Mouse (Mus musculus): ENCODE measurements around the gene Kctd2. TPM values are rescaled to one million over a fixed set of nuclear protein-coding genes. Genes with fewer than 3 reads are reported as not detected.

Kctd2 gene
- polyA plus RNA-seq, 1 experiment from 2014 or later = 5.4 TPM

GRCm38 (mm10) chr11:115398085-115398484, 21.8 kb upstream of the Kctd2 start:
- no peak overlapping the region for H3K4me3 ChIP-seq (ENCODE audit: low read depth, low read length)
- no peak overlapping the region for H3K4me2 ChIP-seq (ENCODE audit: low read depth, low read length)
- peaks cover 1% of the 10 kb centered on the region; the same call in 1 of the 2 replicates for H3K4me1 ChIP-seq (ENCODE audit: insufficient read depth)
- no peaks in the 10 kb centered on the region for H3K27me3 ChIP-seq (ENCODE audit: insufficient read depth, low read length)
- H3K27ac ChIP-seq (ENCODE audit: low read depth) = no peak overlapping the region
- DNase-seq = no peak
- no peaks in the 10 kb centered on the region for H3K9me3 ChIP-seq (ENCODE audit: low read length)
- no peak for TF ChIP-seq CTCF (IDR thresholded peaks at IDR 0.05; ENCODE audit: low read depth)
- no peak for TF ChIP-seq EP300 (IDR thresholded peaks at IDR 0.05; ENCODE audit: low read depth)
- ATAC-seq = no peak
- no peak overlapping the region for H3K9ac ChIP-seq (replicated peaks)
- 51% methylated on average over 7 of the region's 7 CpGs for WGBS (ENCODE audit: insufficient replicate concordance)
- H3K36me3 ChIP-seq (replicated peaks; ENCODE audit: insufficient read depth, low read length) = no peaks in the 10 kb centered on the region; the same call in 1 of the 2 replicates

GRCm38 (mm10) chr11:115400126-115400525, 19.8 kb upstream of the Kctd2 start:
- Histone ChIP-seq H3K4me2 (ENCODE audit: low read depth, low read length) (no peak overlapping the region), H3K9me3 (ENCODE audit: low read length) (no peaks in the 10 kb centered on the region), H3K9ac (replicated peaks) (no peak overlapping the region), H3K27ac (ENCODE audit: low read depth) (no peak overlapping the region), H3K4me3 (ENCODE audit: low read depth, low read length) (no peak overlapping the region), H3K27me3 (ENCODE audit: insufficient read depth, low read length) (no peaks in the 10 kb centered on the region), H3K36me3 (replicated peaks; ENCODE audit: insufficient read depth, low read length) (no peaks in the 10 kb centered on the region), H3K4me1 (ENCODE audit: insufficient read depth) (peaks cover 15% of the 10 kb centered on the region)
- WGBS (ENCODE audit: insufficient replicate concordance) = 67% methylated on average over 3 of the region's 3 CpGs
- DNase-seq = no peak
- ATAC-seq = no peak
- TF ChIP-seq EP300 (IDR thresholded peaks at IDR 0.05; ENCODE audit: low read depth) (no peak), CTCF (IDR thresholded peaks at IDR 0.05; ENCODE audit: low read depth) (no peak)

GRCm38 (mm10) chr11:115400630-115401391, 19.1 kb upstream of the Kctd2 start:
- H3K27ac ChIP-seq (ENCODE audit: low read depth) = no peak overlapping the region
- no peak overlapping the region for H3K9ac ChIP-seq (replicated peaks)
- TF ChIP-seq EP300 (IDR thresholded peaks at IDR 0.05; ENCODE audit: low read depth) (no peak), CTCF (IDR thresholded peaks at IDR 0.05; ENCODE audit: low read depth) (no peak)
- no peak overlapping the region for H3K4me3 ChIP-seq (ENCODE audit: low read depth, low read length)
- WGBS (ENCODE audit: insufficient replicate concordance) = 56% methylated on average over 11 of the region's 11 CpGs
- H3K4me2 ChIP-seq (ENCODE audit: low read depth, low read length) = no peak overlapping the region
- peaks cover 15% of the 10 kb centered on the region for H3K4me1 ChIP-seq (ENCODE audit: insufficient read depth)
- ATAC-seq (no peak), DNase-seq (no peak)
- no peaks in the 10 kb centered on the region for H3K9me3 ChIP-seq (ENCODE audit: low read length)
- no peaks in the 10 kb centered on the region for H3K27me3 ChIP-seq (ENCODE audit: insufficient read depth, low read length)
- no peaks in the 10 kb centered on the region for H3K36me3 ChIP-seq (replicated peaks; ENCODE audit: insufficient read depth, low read length)

GRCm38 (mm10) chr11:115403338-115404124, 16.4 kb upstream of the Kctd2 start, which contains the start of gene Mrpl58:
Gene Mrpl58, plus strand, starts transcription at chr11:115403752.
- 4% methylated on average over 50 of the region's 50 CpGs for WGBS (ENCODE audit: insufficient replicate concordance)

GRCm38 (mm10) chr11:115405723-115406122, 14.2 kb upstream of the Kctd2 start:
- H3K27me3 ChIP-seq (ENCODE audit: insufficient read depth, low read length) = no peaks in the 10 kb centered on the region
- TF ChIP-seq CTCF (IDR thresholded peaks at IDR 0.05; ENCODE audit: low read depth) = no peak
- no peak for TF ChIP-seq EP300 (IDR thresholded peaks at IDR 0.05; ENCODE audit: low read depth)
- no peak overlapping the region for H3K4me3 ChIP-seq (ENCODE audit: low read depth, low read length)
- DNase-seq (no peak), ATAC-seq (no peak)
- peaks cover 8% of the 10 kb centered on the region for H3K36me3 ChIP-seq (replicated peaks; ENCODE audit: insufficient read depth, low read length)
- H3K9me3 ChIP-seq (ENCODE audit: low read length) = no peaks in the 10 kb centered on the region
- no peak overlapping the region for H3K27ac ChIP-seq (ENCODE audit: low read depth)
- H3K9ac ChIP-seq (replicated peaks) = no peak overlapping the region
- WGBS (ENCODE audit: insufficient replicate concordance) = 89% methylated on average over 6 of the region's 6 CpGs
- H3K4me2 ChIP-seq (ENCODE audit: low read depth, low read length) = no peak overlapping the region
- peaks cover 19% of the 10 kb centered on the region for H3K4me1 ChIP-seq (ENCODE audit: insufficient read depth)

More at GRCm38 (mm10) chr11:115403338-115404124, 16.4 kb upstream of the Kctd2 start, which contains the start of gene Mrpl58:
- H3K4me2 ChIP-seq (ENCODE audit: low read depth, low read length) = peak within 1 kb of the TSS; percentile 94
- H3K4me1 ChIP-seq (ENCODE audit: insufficient read depth) = peaks cover 19% of the 10 kb centered on the region
- no peaks in the 10 kb centered on the region for H3K9me3 ChIP-seq (ENCODE audit: low read length)
- TF ChIP-seq EP300 (IDR thresholded peaks at IDR 0.05; ENCODE audit: low read depth) (peak; percentile 45; the same call in 1 of the 2 replicates), CTCF (IDR thresholded peaks at IDR 0.05; ENCODE audit: low read depth) (no peak)
- DNase-seq (peak; percentile 87), ATAC-seq (peak; percentile 94)
- H3K9ac ChIP-seq (replicated peaks) = peak within 1 kb of the TSS; percentile 91
- H3K4me3 ChIP-seq (ENCODE audit: low read depth, low read length) = peak within 1 kb of the TSS; percentile 97
- H3K27me3 ChIP-seq (ENCODE audit: insufficient read depth, low read length) = no peaks in the 10 kb centered on the region
- H3K36me3 ChIP-seq (replicated peaks; ENCODE audit: insufficient read depth, low read length) = no peaks in the 10 kb centered on the region
- H3K27ac ChIP-seq (ENCODE audit: low read depth) = peak within 1 kb of the TSS; percentile 92

- ATAC-seq (no peak), DNase-seq (no peak)
- Histone ChIP-seq H3K27ac (ENCODE audit: low read depth) (no peak overlapping the region), H3K4me3 (ENCODE audit: low read depth, low read length) (no peak overlapping the region), H3K27me3 (ENCODE audit: insufficient read depth, low read length) (no peaks in the 10 kb centered on the region), H3K36me3 (replicated peaks; ENCODE audit: insufficient read depth, low read length) (peaks cover 15% of the 10 kb centered on the region), H3K4me1 (ENCODE audit: insufficient read depth) (peaks cover 25% of the 10 kb centered on the region), H3K9me3 (ENCODE audit: low read length) (no peaks in the 10 kb centered on the region), H3K4me2 (ENCODE audit: low read depth, low read length) (no peak overlapping the region), H3K9ac (replicated peaks) (no peak overlapping the region)
- WGBS (ENCODE audit: insufficient replicate concordance) = 81% methylated on average over 17 of the region's 17 CpGs
- TF ChIP-seq EP300 (IDR thresholded peaks at IDR 0.05; ENCODE audit: low read depth) = no peak
- TF ChIP-seq CTCF (IDR thresholded peaks at IDR 0.05; ENCODE audit: low read depth) = no peak
These were observed 13.0 kb upstream of the Kctd2 start for GRCm38 (mm10) chr11:115406858-115407401.

All from liver, postnatal 0 days (tissue).